Mouse (Mus musculus): ENCODE measurements around the gene Tnfrsf22. TPM values are rescaled to one million over a fixed set of nuclear protein-coding genes. Genes with fewer than 3 reads are reported as not detected.

Gene Tnfrsf22
- total and polyA plus RNA-seq, 3 experiments, result 0.23 to 1.1 TPM; not detected in 1

GRCm38 (mm10) chr7:143666427-143667311 lies 17.2 kb upstream of the Tnfrsf22 start:
- no peaks in the 10 kb centered on the region for H3K9me3 ChIP-seq (replicated peaks; ENCODE audit: insufficient read depth, low read length)
- no peaks in the 10 kb centered on the region for H3K79me2 ChIP-seq (ENCODE audit: control insufficient read depth, insufficient read depth, low read length, poor library complexity)
- DNase-seq (ENCODE audit: low read depth, low spot score), result peak; percentile 21
- H3K27ac ChIP-seq (ENCODE audit: control insufficient read depth, low read depth, low read length), result no peak overlapping the region
- no peaks in the 10 kb centered on the region for H3K27me3 ChIP-seq (ENCODE audit: control insufficient read depth in 1 of 2, insufficient read depth in 2 of 2, low read length in 2 of 2)
- no peaks in the 10 kb centered on the region for H3K36me3 ChIP-seq (ENCODE audit: control insufficient read depth in 1 of 2, insufficient read depth in 2 of 2, low read length in 2 of 2)
- no peaks in the 10 kb centered on the region for H3K4me1 ChIP-seq (ENCODE audit: control insufficient read depth in 1 of 2, insufficient read depth in 2 of 2, low read length in 2 of 2)
- H3K9ac ChIP-seq (ENCODE audit: control insufficient read depth, low read depth, low read length, poor library complexity, severe bottlenecking), result no peak overlapping the region
- no peak for TF ChIP-seq RAD21 (IDR thresholded peaks at IDR 0.05; ENCODE audit: low read depth, low read length)
- no peak for TF ChIP-seq JUND (IDR thresholded peaks at IDR 0.05; ENCODE audit: low read depth, low read length)
- no peak for TF ChIP-seq MYC (IDR thresholded peaks at IDR 0.05; ENCODE audit: low read depth, low read length)
- TF ChIP-seq TBP (IDR thresholded peaks at IDR 0.05; ENCODE audit: low read depth, low read length), result no peak
- TF ChIP-seq ZMIZ1 (IDR thresholded peaks at IDR 0.05; ENCODE audit: low read depth, low read length), result no peak
- TF ChIP-seq HCFC1 (IDR thresholded peaks at IDR 0.05; ENCODE audit: low read depth, low read length), result no peak
- no peak for TF ChIP-seq BHLHE40 (IDR thresholded peaks at IDR 0.05; ENCODE audit: borderline replicate concordance, low read depth, low read length)
- TF ChIP-seq MXI1 (IDR thresholded peaks at IDR 0.05; ENCODE audit: low read depth, low read length), result no peak
- no peak for TF ChIP-seq TAL1 (IDR thresholded peaks at IDR 0.05; ENCODE audit: low read length)
- no peak for TF ChIP-seq NELFE (IDR thresholded peaks at IDR 0.05; ENCODE audit: low read depth, low read length)
- TF ChIP-seq ZKSCAN1 (IDR thresholded peaks at IDR 0.05; ENCODE audit: low read depth, low read length), result no peak
- no peak for TF ChIP-seq MEF2A (IDR thresholded peaks at IDR 0.05; ENCODE audit: extremely low read depth, insufficient replicate concordance, low read depth, low read length, poor library complexity, severe bottlenecking)
- no peak for TF ChIP-seq CTCF (IDR thresholded peaks at IDR 0.05 in 2 of 3, conservative IDR thresholded peaks at IDR 0.05 in 1 of 3; ENCODE audit: control insufficient read depth in 1 of 3, insufficient read depth in 1 of 3, low read depth in 2 of 3, low read length in 3 of 3, poor library complexity in 1 of 3, severe bottlenecking in 1 of 3)
- no peak for TF ChIP-seq CHD1 (IDR thresholded peaks at IDR 0.05; ENCODE audit: low read depth, low read length)
- TF ChIP-seq RCOR1 (IDR thresholded peaks at IDR 0.05; ENCODE audit: low read depth, low read length), result no peak
- TF ChIP-seq ETS1 (IDR thresholded peaks at IDR 0.05; ENCODE audit: low read depth, low read length), result no peak
- TF ChIP-seq POLR2AphosphoS2 (IDR thresholded peaks at IDR 0.05; ENCODE audit: low read length), result no peak
- H3K4me3 ChIP-seq (ENCODE audit: control insufficient read depth in 1 of 2, insufficient read depth in 1 of 2, low read depth in 2 of 2, low read length in 2 of 2), result no peak overlapping the region

GRCm38 (mm10) chr7:143663470-143663869 lies 14.0 kb upstream of the Tnfrsf22 start:
- H3K9me3 ChIP-seq (replicated peaks; ENCODE audit: insufficient read depth, low read length), result no peaks in the 10 kb centered on the region
- H3K79me2 ChIP-seq (ENCODE audit: control insufficient read depth, insufficient read depth, low read length, poor library complexity), result no peaks in the 10 kb centered on the region
- H3K27ac ChIP-seq (ENCODE audit: control insufficient read depth, low read depth, low read length), result no peak overlapping the region
- no peak for DNase-seq (ENCODE audit: low read depth, low spot score)
- H3K36me3 ChIP-seq (ENCODE audit: control insufficient read depth in 1 of 2, insufficient read depth in 2 of 2, low read length in 2 of 2), result no peaks in the 10 kb centered on the region
- TF ChIP-seq MAFK (IDR thresholded peaks at IDR 0.05; ENCODE audit: borderline replicate concordance, low read depth, low read length) (no peak), POLR2AphosphoS2 (IDR thresholded peaks at IDR 0.05; ENCODE audit: low read length) (no peak), JUND (IDR thresholded peaks at IDR 0.05; ENCODE audit: low read depth, low read length) (no peak), RCOR1 (IDR thresholded peaks at IDR 0.05; ENCODE audit: low read depth, low read length) (no peak), HCFC1 (IDR thresholded peaks at IDR 0.05; ENCODE audit: low read depth, low read length) (no peak), TAL1 (IDR thresholded peaks at IDR 0.05; ENCODE audit: low read length) (no peak), MAZ (IDR thresholded peaks at IDR 0.05; ENCODE audit: low read depth, low read length) (no peak), USF2 (IDR thresholded peaks at IDR 0.05; ENCODE audit: borderline replicate concordance in 1 of 2, insufficient read depth in 1 of 2, low read depth in 1 of 2, low read length in 2 of 2) (no peak), ZC3H11A (IDR thresholded peaks at IDR 0.05; ENCODE audit: low read depth, low read length) (no peak), ZMIZ1 (IDR thresholded peaks at IDR 0.05; ENCODE audit: low read depth, low read length) (no peak), TBP (IDR thresholded peaks at IDR 0.05; ENCODE audit: low read depth, low read length) (no peak), USF1 (IDR thresholded peaks at IDR 0.05; ENCODE audit: low read depth, low read length) (no peak), GABPA (IDR thresholded peaks at IDR 0.05; ENCODE audit: low read depth, low read length) (no peak), NELFE (IDR thresholded peaks at IDR 0.05; ENCODE audit: low read depth, low read length) (no peak), MYC (IDR thresholded peaks at IDR 0.05; ENCODE audit: low read depth, low read length) (no peak), CTCF (IDR thresholded peaks at IDR 0.05 in 2 of 3, conservative IDR thresholded peaks at IDR 0.05 in 1 of 3; ENCODE audit: control insufficient read depth in 1 of 3, insufficient read depth in 1 of 3, low read depth in 2 of 3, low read length in 3 of 3, poor library complexity in 1 of 3, severe bottlenecking in 1 of 3) (no peak)
- H3K27me3 ChIP-seq (ENCODE audit: control insufficient read depth in 1 of 2, insufficient read depth in 2 of 2, low read length in 2 of 2), result no peaks in the 10 kb centered on the region
- H3K9ac ChIP-seq (ENCODE audit: control insufficient read depth, low read depth, low read length, poor library complexity, severe bottlenecking), result no peak overlapping the region
- no peaks in the 10 kb centered on the region for H3K4me1 ChIP-seq (ENCODE audit: control insufficient read depth in 1 of 2, insufficient read depth in 2 of 2, low read length in 2 of 2)
- no peak overlapping the region for H3K4me3 ChIP-seq (ENCODE audit: control insufficient read depth in 1 of 2, insufficient read depth in 1 of 2, low read depth in 2 of 2, low read length in 2 of 2)
